Mouse (Mus musculus) kidney, postnatal 10 days (tissue): ENCODE data around the gene Gm6169.
"Not testable (repeated sequence)": the region's sequence is repeated elsewhere in the genome, so short reads cannot be mapped to it uniquely, and the experiment has no call there.

ENCODE experiments used
- DNase-seq: peaks from one replicate; pipeline ENCODE4 v3.0.0; 2021; ENCODE audit warnings: mixed read lengths

Gene Gm6169

DNA sequence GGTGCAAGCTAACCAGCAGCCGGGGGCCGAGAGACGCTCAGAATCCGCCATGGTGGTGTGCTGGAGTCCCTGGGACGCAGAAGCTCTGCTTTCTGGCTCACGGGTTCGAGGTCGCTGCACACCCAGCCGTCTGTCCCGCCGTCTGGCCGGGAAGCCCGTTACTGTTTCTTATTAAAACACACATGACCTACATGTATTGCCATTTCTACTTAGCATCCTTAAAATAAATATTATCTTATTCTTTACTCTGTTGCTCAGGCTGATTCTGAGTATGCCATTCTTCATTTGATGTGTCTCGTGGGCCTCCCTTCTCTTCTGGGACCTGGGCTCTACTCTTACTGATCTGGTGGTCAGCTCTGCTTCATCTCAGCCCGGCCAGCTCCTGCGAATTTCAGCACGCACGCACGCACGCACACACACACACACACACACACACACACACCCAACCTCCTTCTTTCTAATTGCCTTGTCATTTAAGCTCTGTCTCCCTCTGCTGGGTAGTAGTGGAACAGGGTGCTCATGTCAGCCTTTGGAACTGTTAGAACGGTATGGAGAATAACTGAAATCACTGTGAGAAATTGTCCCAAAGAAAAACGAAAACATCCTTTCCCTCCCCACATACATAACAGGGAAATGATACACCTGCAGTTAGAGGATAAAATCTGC lies at the start of gene Gm6169:
Gene Gm6169 (minus strand): TSS at position 51 of the 666 bp plus-strand sequence.
- peak; percentile 79 for DNase-seq

DNA sequence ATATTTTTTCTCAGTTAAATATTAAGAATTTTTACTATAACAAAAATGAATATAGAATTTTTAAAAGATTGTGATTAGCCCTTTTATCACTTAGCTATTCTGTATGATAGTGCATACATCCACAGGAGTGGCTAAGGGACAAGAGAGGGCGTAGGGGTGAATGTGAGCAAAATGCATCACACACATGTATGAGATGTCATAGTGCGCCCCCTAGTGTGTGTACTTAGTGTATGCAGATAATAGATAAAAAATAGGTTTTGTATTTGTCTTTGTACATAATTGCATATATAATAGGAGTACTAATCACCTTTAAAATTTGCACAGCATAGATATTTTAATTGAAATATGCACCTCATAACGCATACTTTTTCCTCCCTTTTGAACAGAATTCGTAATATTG lies 46.8 kb upstream of the Gm6169 start:
- peak; percentile 53 for DNase-seq

GRCm38 (mm10) chr13:97142321-97142720 lies 43.3 kb upstream of the Gm6169 start:
- DNase-seq, result no peak

GRCm38 (mm10) chr13:97138404-97138931 lies 39.4 kb upstream of the Gm6169 start:
- not testable (repeated sequence) for DNase-seq

- peak; percentile 92 for DNase-seq
Observed at GRCm38 (mm10) chr13:97137466-97138400, 38.7 kb upstream of the Gm6169 start, which contains the start of the genes Gfm2 and Nsa2. Gene Gfm2, plus strand, starts transcription at chr13:97137937. Gene Nsa2, minus strand, starts transcription at chr13:97137937.

GRCm38 (mm10) chr13:97130413-97130812 lies 31.4 kb upstream of the Gm6169 start:
- not testable (repeated sequence) for DNase-seq

DNA sequence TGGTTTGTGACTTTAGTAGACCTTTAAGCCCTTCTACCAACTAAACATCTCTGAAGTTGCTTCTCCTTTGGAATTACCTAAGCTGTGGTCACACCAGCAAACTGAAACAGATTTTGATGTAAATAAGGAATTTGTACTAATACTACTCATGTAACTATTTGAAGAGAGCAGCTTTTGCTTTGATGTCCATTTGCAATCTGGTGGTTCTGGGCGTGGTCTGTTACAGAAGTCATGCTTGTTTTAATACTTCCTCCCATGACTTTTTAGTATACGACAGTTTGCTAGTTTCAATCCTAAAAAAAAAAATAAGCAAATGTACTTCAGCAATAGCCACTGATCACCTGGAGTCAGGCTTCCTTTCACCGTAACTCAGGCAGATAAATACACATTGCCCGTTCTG lies 30.6 kb upstream of the Gm6169 start:
- DNase-seq, result not testable (repeated sequence)

GRCm38 (mm10) chr13:97121341-97121740 lies 22.3 kb upstream of the Gm6169 start:
- DNase-seq, result no peak

GRCm38 (mm10) chr13:97109046-97109445 lies 10.0 kb upstream of the Gm6169 start:
- DNase-seq, result no peak

GRCm38 (mm10) chr13:97107721-97108120 lies 8.7 kb upstream of the Gm6169 start:
- not testable (repeated sequence) for DNase-seq

GRCm38 (mm10) chr13:97104996-97105395 lies 6.0 kb upstream of the Gm6169 start:
- DNase-seq, result no peak

GRCm38 (mm10) chr13:97095726-97096125 lies 3.3 kb downstream of the Gm6169 start:
- DNase-seq, result no peak

DNA sequence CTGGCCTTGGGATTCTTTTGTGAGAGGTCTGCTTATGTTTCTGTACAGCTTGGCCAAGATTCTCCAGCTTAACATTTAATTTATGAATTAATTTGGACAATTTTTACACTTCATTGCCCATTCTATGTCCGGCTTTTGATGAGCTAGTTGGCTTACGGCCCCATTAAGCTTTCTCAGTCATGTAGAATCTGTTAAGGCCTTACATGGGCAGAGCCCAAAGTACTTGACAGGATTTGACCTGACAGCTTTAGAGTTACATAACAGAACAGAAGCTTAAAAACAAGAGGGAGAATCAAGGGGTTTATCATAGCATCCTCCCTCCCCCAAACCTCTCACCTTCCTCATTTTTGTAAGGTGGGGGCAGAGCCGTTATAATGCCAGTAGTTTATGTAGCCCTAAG lies 10.9 kb downstream of the Gm6169 start:
- DNase-seq, result no peak

GRCm38 (mm10) chr13:97087421-97087820 lies 11.6 kb downstream of the Gm6169 start:
- DNase-seq, result no peak

DNA sequence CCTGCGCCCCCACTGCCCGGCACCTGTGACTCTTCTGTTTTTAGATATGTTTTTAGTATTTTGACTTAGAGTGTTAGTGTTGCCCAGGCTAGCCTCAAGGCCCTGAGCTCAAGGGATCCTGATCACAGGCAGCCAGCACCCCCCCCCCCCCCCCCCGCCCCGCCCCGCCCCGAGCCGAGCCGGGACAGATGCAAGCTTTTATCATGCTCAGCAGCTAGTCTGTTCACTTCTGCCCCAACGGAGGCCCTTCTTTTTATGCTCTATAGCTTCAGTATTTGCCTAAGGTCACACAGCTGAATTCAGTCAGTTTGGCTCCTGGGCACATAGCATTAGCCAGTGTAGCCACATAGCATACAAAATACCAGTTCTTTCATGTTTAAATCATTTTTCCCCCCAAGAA lies 12.7 kb downstream of the Gm6169 start:
- no peak for DNase-seq

DNA sequence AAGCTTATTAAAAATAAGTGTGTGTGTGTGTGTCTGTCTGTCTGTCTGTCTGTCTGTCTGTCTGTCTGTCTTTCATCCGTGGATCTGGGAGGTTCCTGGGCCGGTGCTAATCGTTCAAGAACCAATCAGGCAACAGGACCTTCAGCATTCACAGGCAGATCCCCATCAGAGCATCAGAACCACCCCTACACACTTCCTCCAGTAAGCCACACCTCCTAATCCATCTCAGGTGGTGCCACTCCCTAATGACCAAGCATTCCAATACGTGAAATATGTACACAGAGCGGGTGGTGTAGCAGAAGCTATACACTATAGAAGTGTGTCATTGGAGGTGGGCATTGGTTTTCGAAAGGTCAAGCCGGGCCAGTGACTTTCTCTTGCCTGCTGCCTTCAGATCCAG lies 16.6 kb downstream of the Gm6169 start:
- DNase-seq, result no peak

GRCm38 (mm10) chr13:97080615-97081014 lies 18.4 kb downstream of the Gm6169 start:
- no peak for DNase-seq

GRCm38 (mm10) chr13:97080201-97080600 lies 18.8 kb downstream of the Gm6169 start:
- no peak for DNase-seq

GRCm38 (mm10) chr13:97077556-97077955 lies 21.5 kb downstream of the Gm6169 start:
- no peak for DNase-seq

GRCm38 (mm10) chr13:97073497-97073896 lies 25.5 kb downstream of the Gm6169 start:
- DNase-seq, result no peak

DNA sequence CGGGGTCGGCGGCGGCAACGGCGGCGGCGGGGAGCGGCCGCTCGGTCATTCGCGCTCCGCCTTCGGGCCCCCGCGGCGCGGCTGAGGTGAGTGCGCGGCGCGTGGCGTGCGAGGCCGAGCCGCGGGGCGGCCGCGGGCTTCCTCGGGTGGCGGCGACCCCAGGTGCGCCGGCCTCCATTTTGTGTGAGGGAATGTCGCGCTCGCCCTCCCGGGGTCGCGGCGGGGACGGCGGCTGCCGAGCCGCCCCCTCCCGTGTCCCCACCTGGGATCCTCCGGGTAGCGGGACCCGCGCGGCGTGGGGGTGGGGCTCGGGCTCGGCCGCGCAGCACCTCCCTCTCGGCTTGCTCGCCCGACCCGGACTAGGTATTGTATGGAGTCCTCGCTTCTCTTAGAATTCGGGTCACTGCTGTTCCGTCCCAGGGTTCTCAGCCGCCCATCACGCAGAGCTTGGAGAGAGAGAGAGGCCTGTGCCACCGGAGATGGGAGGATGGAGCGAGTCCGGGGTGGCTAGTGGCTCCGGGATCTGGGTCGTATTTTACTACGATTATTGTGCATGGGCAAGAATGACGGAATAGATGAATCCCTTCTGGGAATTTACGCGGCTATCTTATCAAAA lies 27.3 kb downstream of the Gm6169 start:
- peak; percentile 29 for DNase-seq

DNA sequence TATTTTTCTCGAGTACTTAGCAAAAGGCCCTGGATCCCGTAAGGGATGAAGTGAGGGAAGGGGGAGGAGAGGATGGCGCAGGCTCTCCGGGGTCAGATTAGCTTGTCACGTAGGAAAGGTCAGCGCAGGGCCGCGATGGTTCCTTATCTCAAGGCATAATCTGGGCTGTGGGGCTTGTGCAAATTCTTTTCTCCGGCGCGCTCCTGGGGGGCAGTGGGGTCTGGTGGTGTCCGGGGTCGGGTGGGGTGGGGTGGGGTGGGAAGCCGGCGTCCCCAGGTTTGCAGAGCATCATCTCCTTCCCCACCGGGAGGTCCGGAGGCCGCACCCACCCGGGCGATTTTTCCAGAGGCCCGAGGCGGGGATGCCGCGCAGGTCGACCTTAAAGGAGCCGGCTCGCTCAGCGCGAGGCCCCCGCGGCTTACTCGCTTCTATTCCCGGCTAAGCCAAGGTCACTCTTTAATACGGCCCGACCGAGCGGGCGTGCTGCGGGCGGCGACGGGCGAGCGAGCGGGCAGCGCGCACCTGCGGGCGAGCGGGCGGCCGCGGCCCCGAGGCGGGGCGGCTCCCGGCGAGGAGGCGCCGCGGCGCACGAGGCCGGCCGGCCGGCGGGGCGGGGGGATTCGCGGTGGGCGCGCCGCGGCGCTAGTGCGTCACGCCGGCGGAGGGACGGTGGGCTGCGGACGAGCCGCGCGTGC lies 28.0 kb downstream of the Gm6169 start:
- peak; percentile 16 for DNase-seq
